Mouse (Mus musculus) heart, embryonic 15.5 days (tissue): ENCODE data around the gene Gm47841. TPM values are rescaled to one million over a fixed set of nuclear protein-coding genes. Genes with fewer than 3 reads are reported as not detected.

ENCODE experiments used
- ATAC-seq: fragments of 200-750 bp; cut with Nextera tagmentation; replicated peaks from 2 replicates; pipeline ENCODE4 v1.8.0; 2017; ENCODE audit warnings: low read depth, moderate TSS enrichment; ENCODE audit not compliant: insufficient number of reproducible peaks, insufficient read depth, low FRiP score
- H3K27ac ChIP-seq: fragments of 300-500 bp; sonication (generic); 2 replicates; pipeline ENCODE4 v1.5.1; 2015; ENCODE audit warnings: mild to moderate bottlenecking, inconsistent platforms
- H3K27me3 ChIP-seq: fragments of 300-500 bp; sonication (generic); 2 replicates; pipeline ENCODE4 v1.6.1; 2015; ENCODE audit warnings: inconsistent platforms
- H3K36me3 ChIP-seq: fragments of 300-500 bp; sonication (generic); 2 replicates; pipeline ENCODE4 v1.6.1; 2015; ENCODE audit warnings: mild to moderate bottlenecking, inconsistent platforms
- H3K4me1 ChIP-seq: fragments of 300-500 bp; sonication (generic); replicated peaks from 2 replicates; pipeline ENCODE4 v1.6.1; 2015; ENCODE audit warnings: inconsistent platforms
- H3K4me2 ChIP-seq: fragments of 300-500 bp; sonication (generic); 2 replicates; pipeline ENCODE4 v1.6.1; 2015; ENCODE audit warnings: inconsistent platforms, mild to moderate bottlenecking, moderate library complexity
- H3K4me3 ChIP-seq: fragments of 300-500 bp; sonication (generic); 2 replicates; pipeline ENCODE4 v1.5.1; 2015; ENCODE audit warnings: mild to moderate bottlenecking, inconsistent platforms
- H3K9ac ChIP-seq: fragments of 300-500 bp; sonication (generic); 2 replicates; pipeline ENCODE4 v1.6.1; 2015; ENCODE audit warnings: mild to moderate bottlenecking, inconsistent platforms
- H3K9me3 ChIP-seq: fragments of 300-500 bp; sonication (generic); replicated peaks from 2 replicates; pipeline ENCODE4 v1.6.1; 2016; ENCODE audit warnings: inconsistent platforms
- WGBS: fragments of 180-500 bp; shearing (Covaris S2); methylation state at CpG from one replicate; pipeline ENCODE4 v1.1.7; 2015; ENCODE audit warnings: mixed read lengths; 5-methylcytosine and 5-hydroxymethylcytosine counted together
- polyA plus RNA-seq: library from polyadenylated mRNA; unstranded; fragments of >200 nt; fragmentation: Nextera tagmentation; extraction: Ambion mirVana; gene quantifications from 2 replicates; pipeline ENCODE4 v1.2.1, GENCODE M21; 2015

Gm47841 gene
- polyA plus RNA-seq, result not detected in 2 replicates

GRCm38 (mm10) chr15:101047194-101047555, at the start of gene Gm47841:
Gm47841 (minus strand) TSS chr15:101047397.
- Histone ChIP-seq H3K4me3 (peak within 1 kb of the TSS; percentile 54), H3K9ac (peak within 1 kb of the TSS; percentile 25; the same call in 1 of the 2 replicates), H3K9me3 (no peaks in the 10 kb centered on the region), H3K4me1 (peaks cover 17% of the 10 kb centered on the region), H3K36me3 (no peaks in the 10 kb centered on the region), H3K4me2 (peak within 1 kb of the TSS; percentile 94), H3K27me3 (peaks cover 95% of the 10 kb centered on the region), H3K27ac (no peak within 1 kb of the TSS)
- no peak for ATAC-seq
- WGBS, result 3% methylated on average over 23 of the region's 23 CpGs

GRCm38 (mm10) chr15:101095392-101095791, 48.2 kb upstream of the Gm47841 start:
- H3K4me3 ChIP-seq, result no peak overlapping the region
- H3K36me3 ChIP-seq, result no peaks in the 10 kb centered on the region
- H3K9ac ChIP-seq, result no peak overlapping the region
- H3K9me3 ChIP-seq, result no peaks in the 10 kb centered on the region
- peaks cover 11% of the 10 kb centered on the region for H3K4me1 ChIP-seq
- peaks cover 38% of the 10 kb centered on the region for H3K27me3 ChIP-seq
- H3K27ac ChIP-seq, result no peak overlapping the region
- 62% methylated on average over 3 of the region's 3 CpGs for WGBS
- no peak for ATAC-seq
- no peak overlapping the region for H3K4me2 ChIP-seq

GRCm38 (mm10) chr15:101094979-101095378, 47.8 kb upstream of the Gm47841 start:
- 66% methylated on average over 9 of the region's 9 CpGs for WGBS
- no peak overlapping the region for H3K27ac ChIP-seq
- H3K9ac ChIP-seq, result no peak overlapping the region
- H3K4me3 ChIP-seq, result no peak overlapping the region
- no peaks in the 10 kb centered on the region for H3K9me3 ChIP-seq
- H3K4me1 ChIP-seq, result peaks cover 11% of the 10 kb centered on the region
- ATAC-seq, result no peak
- H3K27me3 ChIP-seq, result peaks cover 38% of the 10 kb centered on the region
- no peak overlapping the region for H3K4me2 ChIP-seq
- H3K36me3 ChIP-seq, result no peaks in the 10 kb centered on the region

- no peak for ATAC-seq
- Histone ChIP-seq H3K27ac (no peak overlapping the region), H3K4me1 (peaks cover 11% of the 10 kb centered on the region), H3K4me2 (no peak overlapping the region), H3K36me3 (no peaks in the 10 kb centered on the region), H3K9me3 (no peaks in the 10 kb centered on the region), H3K9ac (no peak overlapping the region), H3K27me3 (peaks cover 30% of the 10 kb centered on the region), H3K4me3 (no peak overlapping the region)
- WGBS, result 49% methylated on average over 6 of the region's 6 CpGs
Observed at GRCm38 (mm10) chr15:101093988-101094387, 46.8 kb upstream of the Gm47841 start.

- H3K36me3 ChIP-seq, result no peaks in the 10 kb centered on the region
- H3K9ac ChIP-seq, result no peak overlapping the region
- peaks cover 22% of the 10 kb centered on the region for H3K27me3 ChIP-seq
- H3K4me2 ChIP-seq, result no peak overlapping the region
- no peak overlapping the region for H3K4me3 ChIP-seq
- H3K4me1 ChIP-seq, result peaks cover 7% of the 10 kb centered on the region
- ATAC-seq, result no peak
- no peaks in the 10 kb centered on the region for H3K9me3 ChIP-seq
- 31% methylated on average over 25 of the region's 25 CpGs for WGBS
- no peak overlapping the region for H3K27ac ChIP-seq
Observed at GRCm38 (mm10) chr15:101092829-101093648, 45.8 kb upstream of the Gm47841 start.

GRCm38 (mm10) chr15:101092121-101092828, 45.1 kb upstream of the Gm47841 start:
- H3K27me3 ChIP-seq, result peaks cover 14% of the 10 kb centered on the region; the same call in 1 of the 2 replicates
- H3K27ac ChIP-seq, result no peak overlapping the region
- no peak overlapping the region for H3K4me3 ChIP-seq
- no peaks in the 10 kb centered on the region for H3K9me3 ChIP-seq
- WGBS, result 47% methylated on average over 14 of the region's 14 CpGs
- no peak for ATAC-seq
- no peak overlapping the region for H3K4me2 ChIP-seq
- H3K36me3 ChIP-seq, result no peaks in the 10 kb centered on the region
- peaks cover 3% of the 10 kb centered on the region; the same call in 1 of the 2 replicates for H3K4me1 ChIP-seq
- no peak overlapping the region for H3K9ac ChIP-seq

DNA sequence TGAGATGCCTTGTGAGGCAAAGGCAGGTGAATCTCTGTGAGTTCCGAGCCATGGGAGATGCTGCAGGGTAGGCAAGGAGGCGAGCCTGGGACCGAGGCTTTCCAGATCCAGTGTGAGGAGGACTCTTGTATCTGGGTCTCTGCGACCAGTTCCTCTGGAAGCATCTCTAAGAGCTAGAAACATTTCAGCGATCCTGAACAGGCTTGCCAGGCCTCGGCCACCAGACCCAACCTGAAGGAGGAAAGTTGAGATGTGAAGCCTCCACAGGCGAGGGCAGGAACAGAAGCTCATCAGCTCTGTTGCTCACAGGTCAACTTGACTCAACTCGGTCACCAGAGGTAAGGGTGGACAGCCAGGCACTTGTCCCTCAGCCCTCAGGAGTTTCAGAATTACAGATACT, 44.4 kb upstream of the Gm47841 start:
- Histone ChIP-seq H3K4me2 (no peak overlapping the region), H3K27me3 (peaks cover 11% of the 10 kb centered on the region; the same call in 1 of the 2 replicates), H3K36me3 (no peaks in the 10 kb centered on the region), H3K9me3 (no peaks in the 10 kb centered on the region), H3K4me3 (no peak overlapping the region), H3K9ac (no peak overlapping the region), H3K27ac (no peak overlapping the region), H3K4me1 (peaks cover 3% of the 10 kb centered on the region; the same call in 1 of the 2 replicates)
- 89% methylated on average over 8 of the region's 8 CpGs for WGBS
- ATAC-seq, result no peak

GRCm38 (mm10) chr15:101088291-101088690, 41.1 kb upstream of the Gm47841 start:
- H3K4me2 ChIP-seq, result no peak overlapping the region
- H3K4me3 ChIP-seq, result no peak overlapping the region
- peaks cover 3% of the 10 kb centered on the region; the same call in 1 of the 2 replicates for H3K4me1 ChIP-seq
- no peaks in the 10 kb centered on the region for H3K9me3 ChIP-seq
- H3K9ac ChIP-seq, result no peak overlapping the region
- no peak overlapping the region for H3K27ac ChIP-seq
- WGBS, result 67% methylated on average over 4 of the region's 4 CpGs
- H3K36me3 ChIP-seq, result no peaks in the 10 kb centered on the region
- peaks cover 8% of the 10 kb centered on the region; the same call in 1 of the 2 replicates for H3K27me3 ChIP-seq
- no peak for ATAC-seq

DNA sequence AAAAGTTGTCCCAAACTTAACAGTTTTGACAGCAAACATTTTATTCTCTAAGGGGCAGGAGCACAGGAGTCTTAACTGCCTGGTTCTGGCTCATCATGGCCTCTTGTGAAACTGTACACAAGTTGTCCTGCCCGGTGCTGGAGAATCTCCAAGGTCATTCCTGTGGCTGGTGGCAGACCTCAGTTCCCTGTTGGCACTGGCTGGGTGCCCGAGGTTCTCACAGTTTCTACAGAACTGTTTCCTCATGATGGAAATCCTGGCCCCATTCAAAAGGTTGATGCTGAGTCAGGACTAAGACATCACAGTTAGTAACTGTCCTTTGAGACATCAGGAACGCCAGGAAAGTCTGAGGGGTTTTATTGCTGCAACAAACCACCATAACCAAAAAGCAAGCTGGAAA, 39.8 kb upstream of the Gm47841 start:
- Histone ChIP-seq H3K4me2 (no peak overlapping the region), H3K4me3 (no peak overlapping the region), H3K27ac (no peak overlapping the region), H3K9me3 (no peaks in the 10 kb centered on the region), H3K27me3 (peaks cover 5% of the 10 kb centered on the region; the same call in 1 of the 2 replicates), H3K9ac (no peak overlapping the region), H3K36me3 (no peaks in the 10 kb centered on the region), H3K4me1 (no peaks in the 10 kb centered on the region)
- ATAC-seq, result no peak
- WGBS, result 61% methylated on average over 3 of the region's 3 CpGs

- H3K9me3 ChIP-seq, result no peaks in the 10 kb centered on the region
- H3K36me3 ChIP-seq, result no peaks in the 10 kb centered on the region
- no peaks in the 10 kb centered on the region for H3K4me1 ChIP-seq
- H3K4me3 ChIP-seq, result no peak overlapping the region
- H3K4me2 ChIP-seq, result no peak overlapping the region
- no peak overlapping the region for H3K9ac ChIP-seq
- H3K27ac ChIP-seq, result no peak overlapping the region
- no peak for ATAC-seq
- WGBS, result 74% methylated on average over 9 of the region's 9 CpGs
- H3K27me3 ChIP-seq, result peaks cover under 1% of the 10 kb centered on the region
Observed at GRCm38 (mm10) chr15:101086451-101086850, 39.3 kb upstream of the Gm47841 start.

DNA sequence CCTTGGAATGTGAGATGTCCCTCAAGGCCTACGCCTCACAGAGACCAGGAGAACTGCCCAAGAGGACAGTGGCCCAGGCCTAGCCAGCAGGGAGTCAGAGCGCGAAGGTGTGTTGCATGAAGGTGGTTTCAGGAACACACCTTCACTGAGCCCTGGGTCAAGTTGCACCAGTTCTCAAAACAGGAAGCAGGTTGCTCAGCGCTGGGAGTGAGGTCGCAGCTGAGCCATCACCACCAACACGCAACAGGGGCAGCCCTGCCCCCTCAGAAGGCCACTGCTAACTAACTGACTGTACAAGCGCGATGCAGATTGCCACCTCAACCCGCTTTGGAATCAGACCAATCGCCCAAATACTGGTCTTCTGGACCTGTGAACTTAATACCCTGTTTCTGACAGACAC, 37.3 kb upstream of the Gm47841 start:
- Histone ChIP-seq H3K4me1 (no peaks in the 10 kb centered on the region), H3K36me3 (no peaks in the 10 kb centered on the region), H3K27me3 (peaks cover under 1% of the 10 kb centered on the region), H3K4me2 (no peak overlapping the region), H3K27ac (no peak overlapping the region), H3K9me3 (no peaks in the 10 kb centered on the region), H3K4me3 (no peak overlapping the region), H3K9ac (no peak overlapping the region)
- WGBS, result 72% methylated on average over 10 of the region's 10 CpGs
- no peak for ATAC-seq
